Mouse (Mus musculus) MEL (cell line): ENCODE results near the gene Phf20. TPM values are rescaled to one million over a fixed set of nuclear protein-coding genes. Genes with fewer than 3 reads are reported as not detected.
A peak's percentile ranks its signal among the peaks of the same experiment; 100 is the strongest.

ENCODE experiments used
- DNase-seq: peaks from one replicate; pipeline ENCODE4 v3.0.0; 2011; ENCODE audit warnings: low read depth, low spot score
- H3K27ac ChIP-seq: 2 replicates; pipeline ENCODE4 v1.5.1; 2012; ENCODE audit warnings: low read depth, mild to moderate bottlenecking, control low read depth, low read length, moderate library complexity; ENCODE audit not compliant: control insufficient read depth
- H3K27me3 ChIP-seq, 2 experiments: fragments of 150-350 bp in 1 of 2; sonication (generic) in 1 of 2; 2 replicates each; pipeline ENCODE4 v1.6.1; 2012; ENCODE audit warnings: low read length in 2 of 2, mild to moderate bottlenecking in 2 of 2, improper control_type of control experiment in 1 of 2, moderate library complexity in 1 of 2; ENCODE audit not compliant: insufficient read depth in 2 of 2, control insufficient read depth in 1 of 2
- H3K36me3 ChIP-seq, 2 experiments: 2 replicates each; pipeline ENCODE4 v1.6.1; 2012 to 2014; ENCODE audit warnings: low read length in 2 of 2, improper control_type of control experiment in 1 of 2, inconsistent platforms in 1 of 2, mild to moderate bottlenecking in 1 of 2; ENCODE audit not compliant: insufficient read depth in 2 of 2, control insufficient read depth in 1 of 2
- H3K4me1 ChIP-seq, 2 experiments: fragments of 150-350 bp in 1 of 2; sonication (generic) in 1 of 2; 2 replicates each; pipeline ENCODE4 v1.6.1; 2012; ENCODE audit warnings: low read length in 2 of 2, improper control_type of control experiment in 1 of 2, mild to moderate bottlenecking in 1 of 2; ENCODE audit not compliant: insufficient read depth in 2 of 2, control insufficient read depth in 1 of 2
- H3K4me3 ChIP-seq, 2 experiments: fragments of 150-350 bp in 1 of 2; sonication (generic) in 1 of 2; 2 replicates each; pipeline ENCODE4 v1.5.1; 2012; ENCODE audit warnings: low read depth in 2 of 2, low read length in 2 of 2, mild to moderate bottlenecking in 2 of 2, moderate library complexity in 2 of 2, control low read depth in 1 of 2, improper control_type of control experiment in 1 of 2; ENCODE audit not compliant: control insufficient read depth in 1 of 2, insufficient read depth in 1 of 2
- H3K79me2 ChIP-seq: 2 replicates; pipeline ENCODE4 v1.6.1; 2012; ENCODE audit warnings: mild to moderate bottlenecking, low read length, moderate library complexity; ENCODE audit not compliant: control insufficient read depth, poor library complexity, insufficient read depth
- H3K9ac ChIP-seq: 2 replicates; pipeline ENCODE4 v1.6.1; 2012; ENCODE audit warnings: low read depth, mild to moderate bottlenecking, control low read depth, low read length, moderate library complexity; ENCODE audit not compliant: control insufficient read depth, poor library complexity, severe bottlenecking
- H3K9me3 ChIP-seq: fragments of 150-350 bp; sonication (generic); replicated peaks from 2 replicates; pipeline ENCODE4 v1.6.1; 2012; ENCODE audit warnings: mild to moderate bottlenecking, low read length, improper control_type of control experiment, moderate library complexity; ENCODE audit not compliant: insufficient read depth
- CHD1 ChIP-seq: IDR thresholded peaks from 2 replicates; pipeline ENCODE4 v1.6.1; 2012; ENCODE audit warnings: low read depth, mild to moderate bottlenecking, inconsistent platforms, low read length, improper control_type of control experiment
- CTCF ChIP-seq, 3 experiments: IDR thresholded peaks in 2 of 3; conservative IDR thresholded peaks in 1 of 3; 2 replicates each; pipeline ENCODE4 v1.5.1; 2011 to 2012; ENCODE audit warnings: low read length in 3 of 3, low read depth in 2 of 3, mild to moderate bottlenecking in 2 of 3, improper control_type of control experiment in 1 of 3, inconsistent platforms in 1 of 3, mixed read lengths in 1 of 3, moderate library complexity in 1 of 3; ENCODE audit not compliant: control insufficient read depth in 1 of 3, insufficient read depth in 1 of 3, poor library complexity in 1 of 3, severe bottlenecking in 1 of 3
- EP300 ChIP-seq, 2 experiments: IDR thresholded peaks; 2 replicates each; pipeline ENCODE4 v1.6.1; 2011; ENCODE audit warnings: improper control_type of control experiment in 2 of 2, low read length in 2 of 2, low read depth in 1 of 2, mild to moderate bottlenecking in 1 of 2
- GABPA ChIP-seq: IDR thresholded peaks from 2 replicates; pipeline ENCODE4 v1.6.1; 2012; ENCODE audit warnings: low read depth, mild to moderate bottlenecking, inconsistent platforms, low read length, improper control_type of control experiment, moderate library complexity
- HCFC1 ChIP-seq: IDR thresholded peaks from 2 replicates; pipeline ENCODE4 v1.6.1; 2012; ENCODE audit warnings: low read depth, mild to moderate bottlenecking, inconsistent platforms, low read length, improper control_type of control experiment, moderate library complexity
- MAFK ChIP-seq: IDR thresholded peaks from 2 replicates; pipeline ENCODE4 v1.6.1; 2011; ENCODE audit warnings: low read depth, mild to moderate bottlenecking, low read length, improper control_type of control experiment, borderline replicate concordance
- NELFE ChIP-seq: IDR thresholded peaks from 2 replicates; pipeline ENCODE4 v1.6.1; 2011; ENCODE audit warnings: low read depth, low read length, improper control_type of control experiment
- RAD21 ChIP-seq: IDR thresholded peaks from 2 replicates; pipeline ENCODE4 v1.6.1; 2011; ENCODE audit warnings: mild to moderate bottlenecking, low read depth, low read length, improper control_type of control experiment
- SIN3A ChIP-seq: IDR thresholded peaks from 2 replicates; pipeline ENCODE4 v1.6.1; 2012; ENCODE audit warnings: low read length, improper control_type of control experiment, inconsistent platforms
- ZKSCAN1 ChIP-seq: IDR thresholded peaks from 2 replicates; pipeline ENCODE4 v1.6.1; 2012; ENCODE audit warnings: low read depth, mild to moderate bottlenecking, inconsistent platforms, low read length, improper control_type of control experiment, moderate library complexity
- polyA plus RNA-seq, 2 experiments: library from polyadenylated mRNA; stranded (reverse) in 1 of 2; unstranded in 1 of 2; fragments of >175 nt in 1 of 2; fragments of >200 nt in 1 of 2; gene quantifications; 2 replicates each; pipeline versions ENCODE4 v1.2.1 to v1.2.4; 2012; ENCODE audit warnings: low replicate concordance in 2 of 2, low read depth in 1 of 2; ENCODE audit not compliant: insufficient read length in 2 of 2, insufficient read depth in 1 of 2, missing spikeins in 1 of 2
- total RNA-seq: library from RNA; depleted of rRNA; stranded (reverse); fragments of 300-350 nt; gene quantifications from 2 replicates; pipeline ENCODE4 v1.2.3, GENCODE M21; 2012

Phf20 gene
- total and polyA plus RNA-seq, 3 experiments, result 11.7 to 16.9 TPM; not detected in 1

- no peak for DNase-seq
- TF ChIP-seq EP300 (IDR thresholded peaks at IDR 0.05; ENCODE audit: low read depth in 1 of 2, low read length in 2 of 2), result no peak
- TF ChIP-seq ZKSCAN1, result no peak
- TF ChIP-seq CTCF (IDR thresholded peaks at IDR 0.05 in 2 of 3, conservative IDR thresholded peaks at IDR 0.05 in 1 of 3; ENCODE audit: control insufficient read depth in 1 of 3, insufficient read depth in 1 of 3, low read depth in 2 of 3, low read length in 3 of 3, poor library complexity in 1 of 3, severe bottlenecking in 1 of 3), result peak in 2 of 3 experiments; percentile 19; a peak in 2 of 6 replicates
- TF ChIP-seq NELFE, result no peak
- no peak for TF ChIP-seq HCFC1
- TF ChIP-seq RAD21, result no peak; the same call in none of the 2 replicates
- no peak for TF ChIP-seq MAFK
- no peak for TF ChIP-seq SIN3A
- TF ChIP-seq, all 39 proteins: peak for 1
- H3K9ac ChIP-seq, result no peak overlapping the region
- peaks cover 5 to 11% of the 10 kb centered on the region in 2 experiments; a peak in 3 of 4 replicates for H3K4me1 ChIP-seq
- H3K79me2 ChIP-seq, result peaks cover 13% of the 10 kb centered on the region
- peaks cover 5 to 13% of the 10 kb centered on the region in 2 experiments for H3K36me3 ChIP-seq
- no peak overlapping the region for H3K27ac ChIP-seq
- no peaks in the 10 kb centered on the region for H3K9me3 ChIP-seq
- no peak overlapping the region for H3K4me3 ChIP-seq
- no peaks in the 10 kb centered on the region for H3K27me3 ChIP-seq
Observed at GRCm38 (mm10) chr2:156203917-156204316, 7.7 kb downstream of the Phf20 start.

- no peak overlapping the region for H3K9ac ChIP-seq
- peaks cover 0 to under 1% of the 10 kb centered on the region in 2 experiments; a peak in 2 of 4 replicates for H3K36me3 ChIP-seq
- no peaks in the 10 kb centered on the region for H3K27me3 ChIP-seq
- H3K4me3 ChIP-seq, result no peak overlapping the region
- TF ChIP-seq CHD1, result no peak
- no peak for TF ChIP-seq SIN3A
- TF ChIP-seq GABPA, result no peak
- H3K9me3 ChIP-seq, result no peaks in the 10 kb centered on the region
- DNase-seq, result no peak
- H3K27ac ChIP-seq, result no peak overlapping the region
- H3K79me2 ChIP-seq, result no peaks in the 10 kb centered on the region
- no peaks in the 10 kb centered on the region for H3K4me1 ChIP-seq
Observed at GRCm38 (mm10) chr2:156217786-156218185, 21.5 kb downstream of the Phf20 start.

DNA sequence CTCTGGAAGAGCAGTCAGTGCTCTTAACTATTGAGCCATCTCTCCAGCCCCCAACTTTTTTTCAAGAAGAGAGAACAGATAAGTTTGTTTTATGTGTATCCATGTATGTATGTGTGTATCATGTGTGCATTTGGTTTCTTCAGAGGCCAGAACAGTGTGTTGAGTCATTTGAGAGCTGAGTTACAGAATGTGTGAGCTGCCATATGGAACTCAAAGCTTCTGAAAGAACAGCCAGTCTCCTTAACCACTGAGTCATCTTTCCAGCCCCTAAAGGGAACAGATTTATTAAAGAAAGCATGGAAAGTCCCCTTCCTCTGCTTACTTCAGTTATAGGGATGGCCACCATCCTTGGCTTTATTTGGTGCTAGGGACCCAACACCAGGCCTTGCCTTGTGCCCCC, 25.8 kb downstream of the Phf20 start:
- H3K4me1 ChIP-seq, result peaks cover 9 to 10% of the 10 kb centered on the region in 2 experiments
- no peak overlapping the region for H3K9ac ChIP-seq
- H3K36me3 ChIP-seq, result peaks cover 0 to 20% of the 10 kb centered on the region in 2 experiments; a peak in 3 of 4 replicates
- no peak overlapping the region for H3K4me3 ChIP-seq
- no peak for DNase-seq
- no peak overlapping the region for H3K27ac ChIP-seq
- TF ChIP-seq CTCF (IDR thresholded peaks at IDR 0.05 in 2 of 3, conservative IDR thresholded peaks at IDR 0.05 in 1 of 3; ENCODE audit: control insufficient read depth in 1 of 3, insufficient read depth in 1 of 3, low read depth in 2 of 3, low read length in 3 of 3, poor library complexity in 1 of 3, severe bottlenecking in 1 of 3), result no peak
- TF ChIP-seq EP300 (IDR thresholded peaks at IDR 0.05; ENCODE audit: low read depth in 1 of 2, low read length in 2 of 2), result no peak
- no peaks in the 10 kb centered on the region for H3K9me3 ChIP-seq
- H3K79me2 ChIP-seq, result no peaks in the 10 kb centered on the region
- no peaks in the 10 kb centered on the region for H3K27me3 ChIP-seq
